Comparison of ENCODE assay signal across 10 mouse cellular contexts in the genomic region with DNA sequence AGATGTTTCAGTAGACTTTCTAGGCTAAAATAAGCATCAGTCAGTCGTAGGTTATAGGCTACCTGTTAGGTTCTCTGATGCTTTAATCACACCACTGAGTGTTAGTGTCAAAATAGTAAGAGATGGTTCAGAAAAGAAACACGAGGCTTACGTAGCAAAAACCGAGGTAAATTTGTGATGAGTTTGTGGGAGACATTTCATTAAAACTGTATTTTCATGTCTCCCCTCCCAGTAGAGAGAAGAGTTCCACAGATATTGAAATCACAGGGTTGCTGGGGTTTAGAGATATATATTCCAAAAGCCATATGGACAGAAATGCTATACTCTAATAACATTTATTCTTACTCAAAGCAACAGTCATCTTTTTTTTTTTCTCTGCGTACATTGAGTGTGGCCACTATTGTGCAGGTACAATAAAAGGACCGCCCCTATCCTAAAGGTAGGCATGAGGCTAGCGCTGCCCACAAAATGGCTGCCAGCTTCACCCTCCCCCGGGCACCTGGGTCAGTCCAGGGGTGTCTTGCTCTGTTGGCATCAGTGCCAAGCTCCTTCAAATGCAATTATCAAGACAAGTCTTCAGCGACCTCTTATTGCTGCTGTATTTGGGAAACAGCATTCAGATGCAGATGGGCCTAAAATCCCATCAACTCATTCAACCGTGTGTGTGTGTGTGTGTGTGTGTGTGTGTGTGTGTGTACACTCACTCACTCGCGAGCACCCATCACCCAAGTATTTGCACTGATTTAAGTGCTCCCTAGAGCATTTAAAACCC.
DNase-seq lines count a peak whose midpoint lies in the region; ATAC-seq lines count a peak whose summit lies in the region.
"Had no signal": no experiment of that assay in that cellular context is flagged by ENCODE, and none has a peak within 500 bp of the region (broad histone marks: within the 10 kb centered on the region; RNA-seq: fewer than 3 reads in every experiment).

No protein-coding gene starts in this region.

- intact Hi-C loops in heart, postnatal 10 days (cut with DNase I), result no loop called here
- intact Hi-C loops in gastrocnemius, postnatal 36 days (cut with DNase I), result no loop called here

- H3K27me3 ChIP-seq in embryonic facial prominence, embryonic 11.5 days (ENCODE audit: control insufficient read depth, insufficient read depth, low read length), result no peaks in the 10 kb centered on the region
- H3K27me3 ChIP-seq in hindbrain, embryonic 13.5 days, result no peaks in the 10 kb centered on the region

- no peaks in the 10 kb centered on the region for H3K36me3 ChIP-seq in embryonic facial prominence, embryonic 11.5 days (replicated peaks; ENCODE audit: control insufficient read depth, insufficient read depth, low read depth, low read length)
- H3K36me3 ChIP-seq in hindbrain, embryonic 13.5 days, result no peaks in the 10 kb centered on the region

- no peaks in the 10 kb centered on the region for H3K4me1 ChIP-seq in embryonic facial prominence, embryonic 11.5 days (ENCODE audit: control insufficient read depth, insufficient read depth, low read length)
- H3K4me1 ChIP-seq in hindbrain, embryonic 13.5 days (replicated peaks), result peaks cover 27% of the 10 kb centered on the region

- 56% methylated on average over 12 of the region's 12 CpGs for WGBS in embryonic facial prominence, embryonic 11.5 days
- 51% methylated on average over 12 of the region's 12 CpGs for WGBS in hindbrain, embryonic 13.5 days

- H3K4me2 ChIP-seq in embryonic facial prominence, embryonic 11.5 days (ENCODE audit: low read depth, low read length), result no peak overlapping the region
- peak overlapping the region; percentile 49 for H3K4me2 ChIP-seq in hindbrain, embryonic 13.5 days

- no peak overlapping the region for H3K4me3 ChIP-seq in embryonic facial prominence, embryonic 11.5 days (ENCODE audit: low read depth, low read length)
- peak overlapping the region; percentile 23; the same call in 1 of the 2 replicates for H3K4me3 ChIP-seq in hindbrain, embryonic 13.5 days

- no peak overlapping the region for H3K27ac ChIP-seq in embryonic facial prominence, embryonic 11.5 days (replicated peaks; ENCODE audit: low read depth, low read length)
- peak overlapping the region; percentile 72 for H3K27ac ChIP-seq in hindbrain, embryonic 13.5 days
- H3K27ac ChIP-seq: macrophage had no signal

- ATAC-seq in embryonic facial prominence, embryonic 11.5 days (replicated peaks; ENCODE audit: insufficient number of reproducible peaks, low FRiP score, low TSS enrichment, low read depth), result peak; percentile 79; the same call in 1 of the 2 replicates
- ATAC-seq in hindbrain, embryonic 13.5 days (ENCODE audit: low FRiP score), result peak; percentile 57

- H3K9ac ChIP-seq in embryonic facial prominence, embryonic 11.5 days (replicated peaks; ENCODE audit: low read length), result no peak overlapping the region
- H3K9ac ChIP-seq in hindbrain, embryonic 13.5 days, result no peak overlapping the region; the same call in 1 of the 2 replicates

- peak; percentile 46 for DNase-seq in heart, adult 11 months
- no peak for DNase-seq in heart, postnatal 10 days
- DNase-seq in embryonic facial prominence, embryonic 11.5 days (ENCODE audit: low spot score), result peak; percentile 3
- DNase-seq in neural tube, embryonic 10.5 days (ENCODE audit: extremely low spot score, low spot score), result peak; percentile 27
- DNase-seq in ovary, postnatal 14 days (ENCODE audit: low spot score), result no peak
- DNase-seq in gastrocnemius, postnatal 36 days, result no peak
- DNase-seq in frontal cortex, postnatal 25 days (ENCODE audit: low spot score in 2 of 2), result no peak
- DNase-seq: kidney, adult 18-20 months had no signal

- H3K9me3 ChIP-seq in embryonic facial prominence, embryonic 11.5 days (replicated peaks; ENCODE audit: control insufficient read depth, low read length), result no peaks in the 10 kb centered on the region
- H3K9me3 ChIP-seq in hindbrain, embryonic 13.5 days, result no peaks in the 10 kb centered on the region

Comparison
In these comparisons a context has a peak if more than half of its experiments do, and no peak if none do; other contexts are left out.
1. DNase-seq: peak in heart, adult 11 months (single experiment), embryonic facial prominence, embryonic 11.5 days (single experiment) and neural tube, embryonic 10.5 days (single experiment); none in heart, postnatal 10 days (0 of 2), ovary, postnatal 14 days (single experiment), gastrocnemius, postnatal 36 days (0 of 2) and frontal cortex, postnatal 25 days (0 of 2).